Mouse (Mus musculus) megakaryocyte, embryonic 14.5 days (primary cell): ENCODE data around the gene Gm20388.

ENCODE experiments used
- FLI1 ChIP-seq: IDR thresholded peaks from 2 replicates; pipeline ENCODE4 v1.6.1; 2012; ENCODE audit warnings: low read length, inconsistent platforms, mixed read lengths
- GATA1 ChIP-seq: IDR thresholded peaks from 3 replicates; pipeline ENCODE4 v1.6.1; 2012; ENCODE audit warnings: mixed read lengths, low read length, inconsistent platforms, borderline replicate concordance

GRCm38 (mm10) chr8:122546811-122547453 lies 2636.3 kb downstream of the Gm20388 start:
- TF ChIP-seq GATA1 (no peak), FLI1 (no peak)
